Mouse (Mus musculus) bone marrow, adult 2 months (tissue): ENCODE results near the gene Rgs9. TPM values are rescaled to one million over a fixed set of nuclear protein-coding genes. Genes with fewer than 3 reads are reported as not detected.

Experiments used
- H3K27ac ChIP-seq: fragments of 200-500 bp; 2 replicates; pipeline ENCODE4 v1.5.1; 2012; ENCODE audit warnings: low read depth, mild to moderate bottlenecking, control low read depth, inconsistent platforms, low read length; ENCODE audit not compliant: control insufficient read depth, poor library complexity, insufficient read depth
- H3K4me1 ChIP-seq: fragments of 200-500 bp; 2 replicates; pipeline ENCODE4 v1.6.1; 2011; ENCODE audit warnings: low read length; ENCODE audit not compliant: control insufficient read depth, insufficient read depth
- H3K4me3 ChIP-seq: fragments of 200-500 bp; replicated peaks from 2 replicates; pipeline ENCODE3; 2011; ENCODE audit warnings: mild to moderate bottlenecking, low read depth, low read length, control low read depth; ENCODE audit not compliant: control insufficient read depth
- CTCF ChIP-seq: fragments of 200-500 bp; IDR thresholded peaks from 2 replicates; pipeline ENCODE4 v1.5.1; 2011; ENCODE audit warnings: low read length, control low read depth; ENCODE audit not compliant: control insufficient read depth, insufficient read depth
- POLR2A ChIP-seq: fragments of 200-500 bp; IDR thresholded peaks from 2 replicates; pipeline ENCODE4 v1.6.1; 2011; ENCODE audit warnings: low read depth, mild to moderate bottlenecking, control low read depth, low read length, borderline replicate concordance; ENCODE audit not compliant: control insufficient read depth
- WGBS: fragments of 180-500 bp; shearing (Covaris S2); methylation state at CpG from one replicate; pipeline ENCODE4 v1.1.7; 2018; 5-methylcytosine and 5-hydroxymethylcytosine counted together
- polyA plus RNA-seq: library from polyadenylated mRNA; stranded (reverse); fragments of >200 nt; gene quantifications from 2 replicates; pipeline ENCODE4 v1.2.4, GENCODE M21; 2011; ENCODE audit warnings: low replicate concordance; ENCODE audit not compliant: missing spikeins, insufficient read depth, insufficient read length

Rgs9 gene
- polyA plus RNA-seq, 1 experiment, result 0.57 TPM

DNA sequence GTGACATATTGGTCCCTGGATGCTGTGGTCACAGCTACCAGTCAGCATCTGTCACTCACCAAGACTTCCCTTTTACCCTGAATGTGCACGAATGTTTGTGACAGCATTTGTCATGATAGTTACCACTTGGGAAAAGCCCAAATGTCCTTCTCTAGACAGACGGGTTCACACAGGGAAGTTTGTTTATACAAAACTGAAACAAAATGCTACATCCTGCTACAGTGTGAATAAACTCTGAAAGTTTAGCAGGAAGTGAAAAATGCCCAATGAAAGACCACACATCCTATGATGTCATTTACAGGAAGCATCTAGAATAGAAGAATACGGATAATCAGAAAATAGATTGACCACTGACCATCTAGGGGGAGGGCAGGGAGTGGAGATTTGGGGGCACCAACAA lies 51.0 kb downstream of the Rgs9 start:
- WGBS, result 4% methylated on average over 3 of the region's 3 CpGs
- Histone ChIP-seq H3K4me1 (no peaks in the 10 kb centered on the region), H3K27ac (no peak overlapping the region), H3K4me3 (no peak overlapping the region)
- TF ChIP-seq CTCF (no peak), POLR2A (no peak)

DNA sequence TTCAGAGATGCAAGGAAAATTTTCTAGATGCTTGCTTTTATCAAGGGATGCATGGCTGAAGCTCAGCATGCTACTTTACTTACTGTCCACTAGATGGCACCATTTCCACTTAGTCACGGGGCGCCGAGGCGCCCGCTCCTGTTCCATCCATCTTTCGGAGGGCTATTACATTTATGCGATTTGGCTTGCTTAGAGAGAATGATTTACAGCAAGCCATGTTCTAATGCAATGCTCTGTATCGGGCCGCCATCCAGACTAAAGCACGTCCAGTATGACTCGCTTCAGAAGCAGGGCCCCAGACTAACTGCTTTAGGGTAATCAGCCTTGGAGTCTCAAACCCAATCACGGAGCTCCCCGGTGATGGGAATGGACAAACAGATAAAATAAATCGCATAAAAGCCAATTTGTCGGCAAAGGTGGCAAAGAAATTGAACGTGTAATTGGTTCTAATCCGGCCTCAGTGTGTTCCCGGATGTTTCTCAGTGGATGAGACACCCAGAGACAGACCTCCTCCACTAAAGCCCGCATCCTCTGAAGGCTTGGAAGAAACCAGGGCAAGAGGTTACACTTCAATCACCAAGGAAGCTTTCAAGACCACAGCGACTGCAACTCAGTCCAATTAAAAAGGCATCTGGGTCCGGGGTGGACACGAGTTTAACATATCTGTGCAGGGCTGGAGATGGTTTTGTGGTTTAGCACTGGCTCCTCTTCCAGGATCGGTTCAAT lies 53.1 kb downstream of the Rgs9 start:
- Histone ChIP-seq H3K27ac (no peak overlapping the region), H3K4me1 (no peaks in the 10 kb centered on the region), H3K4me3 (no peak overlapping the region)
- TF ChIP-seq CTCF, result peak; percentile 79
- TF ChIP-seq POLR2A, result no peak
- 28% methylated on average over 23 of the region's 23 CpGs for WGBS

DNA sequence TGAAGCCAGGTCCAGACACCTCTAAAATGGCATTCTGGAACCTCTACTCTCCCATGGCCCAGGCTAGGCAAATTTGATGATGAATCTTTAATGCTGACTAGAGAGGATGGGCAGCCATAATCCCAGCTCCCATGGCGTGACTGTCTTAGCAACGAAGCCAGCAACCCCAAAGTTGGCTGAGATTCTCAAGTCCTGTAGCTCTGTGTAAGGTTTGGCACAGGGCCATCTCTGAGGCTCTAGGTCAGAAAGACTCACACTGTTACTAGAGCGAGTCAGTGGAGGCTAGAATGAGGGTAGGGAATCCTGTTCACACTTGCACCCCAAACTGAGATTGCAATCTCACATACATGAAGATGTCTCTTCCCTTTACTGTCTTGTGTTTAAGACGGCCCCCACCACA lies 57.8 kb downstream of the Rgs9 start:
- Histone ChIP-seq H3K4me1 (no peaks in the 10 kb centered on the region), H3K27ac (no peak overlapping the region), H3K4me3 (no peak overlapping the region)
- WGBS, result 54% methylated on average over 4 of the region's 4 CpGs
- no peak for TF ChIP-seq POLR2A
- TF ChIP-seq CTCF, result no peak

DNA sequence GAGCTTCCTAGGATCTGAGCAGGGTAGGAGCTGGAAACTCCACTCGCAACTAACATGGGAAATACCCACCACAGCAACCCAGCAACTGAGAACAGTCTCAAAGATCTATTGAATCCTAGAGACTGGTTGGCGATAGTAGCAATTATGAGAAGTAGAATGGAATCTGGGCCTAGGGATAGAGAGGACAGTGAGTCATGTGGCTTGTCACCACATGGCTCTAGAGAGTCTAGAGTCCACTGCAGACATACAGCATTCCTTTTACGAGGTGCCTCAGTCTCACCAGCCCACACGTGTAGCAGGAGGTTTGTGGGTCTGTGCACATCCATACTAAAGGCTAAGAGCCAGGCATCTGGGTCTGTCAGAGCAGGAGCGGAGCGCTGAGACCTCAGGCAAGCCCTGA lies 59.3 kb downstream of the Rgs9 start:
- H3K4me3 ChIP-seq, result no peak overlapping the region
- TF ChIP-seq CTCF (no peak), POLR2A (no peak)
- no peaks in the 10 kb centered on the region for H3K4me1 ChIP-seq
- H3K27ac ChIP-seq, result no peak overlapping the region
- 81% methylated on average over 6 of the region's 6 CpGs for WGBS

DNA sequence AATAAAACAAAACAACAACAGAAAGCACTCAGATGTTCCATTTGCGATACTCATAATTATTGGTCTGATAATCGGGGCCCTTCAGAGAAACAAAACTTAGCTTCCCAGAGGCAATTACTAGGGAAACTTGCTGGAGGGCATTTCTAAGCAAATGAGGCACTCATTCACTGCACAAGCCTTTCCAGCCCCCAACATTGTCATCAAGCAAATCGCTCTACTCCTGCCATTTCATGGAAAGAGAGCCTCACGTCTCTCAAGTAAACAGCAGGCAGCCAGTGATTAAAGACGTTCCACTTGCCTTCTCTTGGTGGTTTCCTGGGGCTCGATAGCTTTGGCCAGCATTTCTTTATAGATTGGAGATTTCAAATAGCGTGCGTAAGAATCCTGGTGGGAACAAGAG lies 60.1 kb downstream of the Rgs9 start:
- TF ChIP-seq CTCF (no peak), POLR2A (no peak)
- no peaks in the 10 kb centered on the region for H3K4me1 ChIP-seq
- no peak overlapping the region for H3K4me3 ChIP-seq
- no peak overlapping the region for H3K27ac ChIP-seq
- WGBS, result 71% methylated on average over 8 of the region's 8 CpGs

DNA sequence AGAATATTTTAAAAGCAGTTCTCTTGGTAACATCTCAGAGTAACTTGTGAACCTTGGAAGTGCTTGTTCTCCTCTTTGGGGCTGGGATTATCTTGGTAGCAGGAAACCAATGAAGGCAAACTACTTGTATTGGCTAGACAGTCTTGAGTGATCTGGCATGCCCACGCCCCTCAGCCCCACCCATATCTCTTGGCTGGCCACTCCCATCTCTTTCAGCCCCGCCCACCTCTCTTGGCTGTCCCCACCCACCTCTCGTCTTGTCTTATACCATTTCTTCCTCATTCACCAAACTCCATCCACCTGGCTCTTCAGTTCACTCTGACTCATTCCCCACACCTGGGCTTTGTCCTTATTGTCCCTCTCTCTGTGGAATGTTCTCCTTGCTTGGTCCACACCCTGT lies 64.3 kb downstream of the Rgs9 start:
- H3K4me1 ChIP-seq, result no peaks in the 10 kb centered on the region
- H3K27ac ChIP-seq, result no peak overlapping the region
- 78% methylated on average over 3 of the region's 3 CpGs for WGBS
- H3K4me3 ChIP-seq, result no peak overlapping the region
- TF ChIP-seq CTCF (no peak), POLR2A (no peak)

DNA sequence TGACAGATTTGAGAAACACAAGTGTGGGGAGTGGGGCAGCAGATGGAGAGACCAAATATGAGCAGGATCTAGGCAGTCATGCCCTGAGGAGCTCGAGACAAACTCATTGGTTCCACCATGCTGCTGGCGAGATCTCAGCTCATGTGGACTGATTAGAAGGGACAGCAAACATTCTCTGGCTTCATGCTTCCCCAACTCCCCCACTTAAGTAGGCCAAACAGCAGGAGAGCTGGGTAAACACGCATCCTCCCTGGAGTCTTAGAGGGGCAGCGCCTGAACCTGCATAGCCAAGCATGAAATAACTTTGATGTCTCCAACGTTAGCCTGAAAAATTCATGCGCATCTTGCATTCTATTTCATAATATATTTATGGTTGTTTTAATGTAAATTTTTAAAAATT lies 65.1 kb downstream of the Rgs9 start:
- no peaks in the 10 kb centered on the region for H3K4me1 ChIP-seq
- H3K4me3 ChIP-seq, result no peak overlapping the region
- WGBS, result 80% methylated on average over 6 of the region's 6 CpGs
- no peak for TF ChIP-seq POLR2A
- no peak for TF ChIP-seq CTCF
- H3K27ac ChIP-seq, result no peak overlapping the region

DNA sequence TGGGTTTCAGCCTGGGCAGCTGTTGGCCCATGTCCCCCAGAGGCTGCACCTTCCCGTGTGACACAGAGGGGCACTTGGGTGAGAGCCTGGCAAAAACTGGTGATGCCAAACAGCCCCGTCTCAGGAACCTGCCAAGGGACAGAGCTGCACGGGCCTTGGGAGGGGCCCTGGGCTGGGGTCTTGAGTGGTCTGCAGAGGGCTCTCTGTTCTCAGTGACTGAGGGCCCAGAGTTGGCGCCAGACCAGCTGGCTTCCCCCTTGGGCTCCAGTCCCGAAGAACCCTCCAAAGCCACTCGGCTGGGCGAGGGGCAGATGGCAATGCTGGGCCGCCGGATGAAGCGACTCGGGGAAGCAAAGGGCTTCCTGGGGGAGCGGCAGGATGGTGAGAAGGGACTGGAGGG lies 70.8 kb downstream of the Rgs9 start:
- Histone ChIP-seq H3K4me1 (no peaks in the 10 kb centered on the region), H3K4me3 (no peak overlapping the region), H3K27ac (no peak overlapping the region)
- WGBS, result 80% methylated on average over 12 of the region's 12 CpGs
- no peak for TF ChIP-seq POLR2A
- no peak for TF ChIP-seq CTCF

DNA sequence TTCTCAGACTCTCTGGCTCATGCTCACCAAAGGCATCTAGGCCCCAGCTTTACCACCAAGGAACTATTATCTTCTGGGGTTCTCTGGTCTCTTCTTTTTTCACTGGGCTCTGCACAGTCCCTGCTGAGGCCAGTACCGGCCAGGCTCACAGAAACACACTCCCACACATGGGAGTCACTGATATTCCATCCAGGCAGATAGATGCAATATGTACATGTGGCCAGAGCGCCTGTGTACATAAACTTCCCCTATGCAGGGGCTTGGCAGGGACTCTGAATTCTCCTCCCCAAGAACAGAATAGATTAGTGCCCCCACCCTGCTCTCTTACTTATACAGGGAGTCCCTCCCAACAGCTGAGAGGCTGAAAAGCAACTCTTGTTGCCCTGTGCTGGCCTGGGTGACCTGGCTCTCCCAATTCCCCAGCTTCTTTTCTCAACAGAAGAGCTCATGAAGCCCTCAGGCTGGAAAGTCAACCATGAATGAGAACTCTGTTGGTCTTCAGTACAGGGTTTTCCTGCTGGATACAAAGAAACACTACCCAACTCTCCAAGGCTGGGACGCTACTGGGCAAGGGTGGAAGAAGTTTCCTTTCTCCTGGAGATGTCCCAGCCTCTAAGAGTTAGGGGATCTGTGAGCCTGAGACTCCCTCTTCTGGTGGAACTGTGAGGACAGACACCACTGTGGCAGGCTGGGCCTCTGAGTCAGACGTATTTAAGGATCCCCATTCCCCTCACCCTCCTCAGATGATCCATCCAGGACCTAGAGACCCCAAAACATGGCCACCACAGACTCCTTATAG lies 76.5 kb downstream of the Rgs9 start:
- TF ChIP-seq POLR2A (no peak), CTCF (no peak)
- Histone ChIP-seq H3K4me1 (no peaks in the 10 kb centered on the region), H3K4me3 (no peak overlapping the region), H3K27ac (no peak overlapping the region)
- 47% methylated on average over 4 of the region's 4 CpGs for WGBS
